Mouse (Mus musculus): ENCODE measurements at regions not wholly inside any gene's neighbourhood (a gene's known extent, or its start where the extent isn't known, plus 50 kb on each side); places are given as distances from the start of the nearest gene placed in this dataset.
A peak's percentile ranks its signal among the peaks of the same experiment; 100 is the strongest.

DNA sequence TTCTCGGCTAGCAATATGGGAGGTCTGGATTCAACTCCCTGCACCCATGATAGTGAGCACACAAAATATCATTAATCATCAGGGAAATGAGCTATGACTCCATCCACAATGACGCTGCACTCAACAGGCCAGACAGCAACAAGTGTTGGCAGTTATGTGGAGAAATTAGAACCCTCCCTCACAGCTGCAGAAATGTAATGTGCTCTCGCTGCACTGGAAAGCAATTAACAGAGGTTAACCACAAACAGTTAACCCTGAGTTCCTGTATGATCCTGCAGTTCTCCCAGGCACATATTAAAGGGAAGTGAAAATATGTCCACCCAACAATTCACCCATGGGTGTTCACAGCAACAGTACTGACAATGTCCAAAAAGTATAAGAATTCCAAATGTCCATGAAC is 54.0 kb upstream of the Jade2 start:
- peak; percentile 36 to 60 for DNase-seq (ENCODE audit: low read depth in 1 of 2, low spot score in 2 of 2)

DNA sequence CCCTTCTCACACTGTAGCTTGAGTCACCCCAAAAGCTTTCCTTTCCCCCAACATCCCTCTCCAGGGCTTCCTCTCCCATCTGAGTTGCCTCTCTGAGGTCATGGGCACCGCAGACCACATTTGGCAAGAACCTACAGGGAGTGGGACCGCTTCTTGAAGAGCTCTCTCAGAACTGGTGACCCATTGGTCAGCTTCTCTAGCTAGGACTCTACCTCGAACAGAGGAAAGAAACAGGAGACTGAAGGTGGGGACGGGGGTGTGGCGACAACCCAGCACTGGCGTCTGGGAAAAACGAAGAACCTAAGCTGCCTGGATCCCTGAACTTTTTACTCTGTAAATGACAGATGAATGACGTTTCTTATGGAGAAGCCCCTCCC is 51.8 kb upstream of the Cdkn2aipnl start:
- peak in 1 of 2 experiments; percentile 44 for DNase-seq (ENCODE audit: low read depth in 1 of 2, low spot score in 2 of 2)

DNA sequence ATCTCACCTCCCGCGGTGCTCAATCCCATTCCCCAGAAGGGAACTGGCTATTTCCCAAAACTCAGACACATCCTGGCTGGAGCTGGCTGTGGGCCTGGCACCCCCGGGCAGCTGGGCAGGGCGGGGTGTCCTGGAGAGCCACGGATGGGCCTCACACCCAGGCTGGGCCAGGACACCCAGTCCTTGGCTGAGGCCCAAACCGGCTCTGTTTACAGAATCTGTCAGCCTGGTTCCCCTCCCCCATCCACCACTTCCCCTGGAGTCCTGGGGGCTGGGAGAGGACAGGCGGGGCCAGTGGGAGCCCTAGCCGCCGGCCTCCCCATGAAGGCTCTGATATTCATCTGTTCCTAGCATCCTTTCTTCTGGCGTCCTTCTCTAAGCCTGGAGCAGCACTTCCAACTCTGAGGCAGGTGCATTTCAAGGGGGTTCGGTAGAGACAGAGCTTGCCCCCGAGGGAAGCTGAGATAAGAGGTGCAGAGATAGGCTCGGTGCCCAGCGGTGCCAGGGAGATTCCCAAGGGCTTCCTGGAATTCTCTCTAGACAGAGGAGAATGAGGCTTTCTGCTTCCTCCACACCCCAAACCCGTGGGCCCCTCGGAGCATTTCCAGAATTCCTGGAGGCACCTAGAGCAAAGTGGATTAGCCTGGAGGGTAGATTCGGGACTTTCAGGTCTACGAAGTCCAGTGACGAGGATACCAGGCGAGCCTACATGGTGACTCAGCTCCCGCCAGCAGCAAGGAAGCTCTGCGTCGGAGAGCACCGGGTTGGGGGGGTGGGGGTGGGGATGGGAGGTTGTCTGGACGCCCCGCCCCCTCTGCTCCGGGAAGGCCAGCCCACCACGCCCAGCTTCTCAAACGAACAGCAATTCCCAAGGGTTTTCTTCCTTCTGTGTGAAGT is 51.2 kb upstream of the Cdkn2aipnl start:
- DNase-seq (ENCODE audit: low read depth in 1 of 2, low spot score in 2 of 2), result peak in 1 of 2 experiments; percentile 70

All from monocyte, adult 2 months (primary cell).